Mouse (Mus musculus): ENCODE measurements around the gene Tnpo1.

DNA sequence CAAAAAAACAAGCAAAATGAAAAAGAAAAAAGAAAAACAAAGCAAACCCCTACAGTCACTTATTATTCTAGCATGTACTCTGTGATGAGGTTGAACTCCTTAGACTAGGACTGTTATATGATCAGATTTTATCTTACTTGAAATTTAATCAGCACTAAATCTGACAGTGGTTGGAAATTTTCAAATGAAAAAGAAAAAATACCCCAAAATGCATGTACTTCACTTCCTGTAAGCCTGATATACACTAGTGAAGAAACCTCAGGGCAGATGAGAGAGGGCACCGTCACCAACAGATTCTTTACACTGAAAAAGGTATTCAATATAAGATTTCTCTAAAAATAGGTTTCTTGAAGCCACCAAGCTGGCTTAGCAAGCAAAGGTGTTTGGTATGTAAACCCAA, 134.5 kb downstream of the Tnpo1 start:
- TF ChIP-seq EP300 (optimal IDR thresholded peaks at IDR 0.05) (no peak), CTCF (IDR thresholded peaks at IDR 0.05; ENCODE audit: low read depth) (no peak)

Measured in stomach, postnatal 0 days (tissue).